Mouse (Mus musculus) limb, embryonic 10.5 days (tissue): ENCODE results near the gene Rnf103. TPM values are rescaled to one million over a fixed set of nuclear protein-coding genes. Genes with fewer than 3 reads are reported as not detected.
A peak's percentile ranks its signal among the peaks of the same experiment; 100 is the strongest.
"Not testable (repeated sequence)": the region's sequence is repeated elsewhere in the genome, so short reads cannot be mapped to it uniquely, and the experiment has no call there.

Source experiments
- DNase-seq: peaks from one replicate; pipeline ENCODE4 v3.0.0-alpha.2; 2017; ENCODE audit warnings: low spot score
- H3K27ac ChIP-seq: fragments of 300-500 bp; sonication (generic); 2 replicates; pipeline ENCODE4 v1.5.1; 2016; ENCODE audit warnings: mild to moderate bottlenecking
- H3K27me3 ChIP-seq: fragments of 300-500 bp; sonication (generic); 2 replicates; pipeline ENCODE4 v1.6.1; 2016; ENCODE audit warnings: low read depth, mild to moderate bottlenecking; ENCODE audit not compliant: poor library complexity, severe bottlenecking
- H3K36me3 ChIP-seq: fragments of 300-500 bp; sonication (generic); 2 replicates; pipeline ENCODE4 v1.6.1; 2016; ENCODE audit warnings: mild to moderate bottlenecking, moderate library complexity
- H3K4me1 ChIP-seq: fragments of 300-500 bp; sonication (generic); 2 replicates; pipeline ENCODE4 v1.6.1; 2016
- H3K4me3 ChIP-seq: fragments of 300-500 bp; sonication (generic); 2 replicates; pipeline ENCODE4 v1.5.1; 2016; ENCODE audit warnings: mild to moderate bottlenecking, moderate library complexity
- H3K9me3 ChIP-seq: fragments of 300-500 bp; sonication (generic); replicated peaks from 2 replicates; pipeline ENCODE4 v1.6.1; 2016; ENCODE audit warnings: mild to moderate bottlenecking
- WGBS: fragments of 180-500 bp; shearing (Covaris S2); methylation state at CpG from one replicate; pipeline ENCODE4 v1.1.7; 2016; 5-methylcytosine and 5-hydroxymethylcytosine counted together
- polyA plus RNA-seq: library from polyadenylated mRNA; unstranded; fragments of >200 nt; fragmentation: Nextera tagmentation; extraction: Ambion mirVana; gene quantifications from 2 replicates; pipeline ENCODE4 v1.2.1, GENCODE M21; 2016

The Rnf103 gene
- polyA plus RNA-seq, result 8.8 and 10.9 TPM in 2 replicates

DNA sequence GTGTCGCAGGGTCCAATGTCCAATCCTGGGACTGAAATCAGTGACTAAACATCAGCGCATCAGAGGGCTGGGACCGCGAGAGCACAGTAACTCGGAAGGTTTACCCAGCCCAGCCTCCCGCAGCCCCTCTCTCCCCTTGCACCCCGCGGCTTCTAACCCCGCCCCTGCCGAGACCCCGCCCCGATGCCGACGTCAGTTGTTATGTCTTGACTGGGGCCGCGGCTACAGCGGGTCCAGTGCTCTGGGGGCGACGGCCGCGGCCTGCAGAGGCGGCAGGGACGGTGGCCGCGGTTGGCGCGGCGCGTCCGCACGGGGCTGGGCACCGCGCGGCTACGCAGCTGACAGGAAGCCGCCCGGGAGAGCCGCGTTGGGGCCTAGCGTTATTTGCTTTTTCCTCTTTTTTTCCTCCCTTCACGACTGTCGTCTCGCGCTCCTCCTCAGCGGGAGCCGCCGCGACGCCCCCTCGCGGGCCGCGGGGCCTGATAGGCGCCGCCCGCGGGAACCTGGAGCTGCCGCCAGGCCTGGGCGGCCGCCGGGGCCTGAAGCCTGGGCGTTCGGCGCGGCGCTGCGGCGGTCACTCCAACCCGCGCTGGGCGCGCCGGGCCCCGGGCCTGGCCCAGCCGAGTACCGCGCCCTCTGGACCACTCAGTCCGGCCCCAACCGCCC, at the start of gene Rnf103:
TSS of gene Rnf103 (plus strand) at position 220 of the 666 bp plus-strand sequence.
- peak; percentile 98 for DNase-seq
- H3K4me3 ChIP-seq, result peak within 1 kb of the TSS; percentile 92
- no peaks in the 10 kb centered on the region for H3K9me3 ChIP-seq
- H3K4me1 ChIP-seq, result peaks cover 22% of the 10 kb centered on the region
- peak within 1 kb of the TSS; percentile 99 for H3K27ac ChIP-seq
- WGBS, result under 1% methylated on average over 78 of the region's 79 CpGs
- no peaks in the 10 kb centered on the region for H3K27me3 ChIP-seq
- H3K36me3 ChIP-seq, result peaks cover 9% of the 10 kb centered on the region; the same call in 1 of the 2 replicates

DNA sequence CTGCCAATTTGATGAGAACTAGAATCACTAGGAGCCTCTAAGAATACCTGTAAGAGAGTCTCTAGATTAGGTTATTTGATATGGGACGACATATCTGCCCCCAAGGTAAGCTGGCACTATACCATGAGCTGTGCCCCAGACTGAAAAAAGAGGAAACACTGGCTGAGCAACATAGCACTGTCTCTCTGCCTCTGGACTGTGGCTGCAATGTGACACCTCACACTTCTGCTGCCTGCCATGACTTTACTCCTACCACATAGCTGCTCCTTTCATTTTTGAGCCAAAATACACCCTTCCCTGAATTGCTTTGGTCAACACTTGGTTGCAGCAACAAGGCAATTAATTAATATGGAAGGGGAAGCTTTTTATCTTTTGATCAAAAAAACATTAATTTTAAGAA, 48.9 kb upstream of the Rnf103 start:
- no peak overlapping the region for H3K27ac ChIP-seq
- WGBS, result 64% methylated on average over 1 of the region's 1 CpGs
- H3K36me3 ChIP-seq, result no peaks in the 10 kb centered on the region
- no peaks in the 10 kb centered on the region for H3K27me3 ChIP-seq
- peaks cover 12% of the 10 kb centered on the region for H3K4me1 ChIP-seq
- no peak overlapping the region for H3K4me3 ChIP-seq
- DNase-seq, result no peak
- no peaks in the 10 kb centered on the region for H3K9me3 ChIP-seq

- Histone ChIP-seq H3K4me1 (peaks cover 12% of the 10 kb centered on the region), H3K4me3 (no peak overlapping the region), H3K27me3 (no peaks in the 10 kb centered on the region), H3K9me3 (no peaks in the 10 kb centered on the region), H3K27ac (no peak overlapping the region), H3K36me3 (no peaks in the 10 kb centered on the region)
- 83% methylated on average over 6 of the region's 6 CpGs for WGBS
- no peak for DNase-seq
Measured at GRCm38 (mm10) chr6:71445560-71445959, 48.1 kb upstream of the Rnf103 start.

- Histone ChIP-seq H3K36me3 (no peaks in the 10 kb centered on the region), H3K27me3 (no peaks in the 10 kb centered on the region), H3K4me3 (no peak overlapping the region), H3K27ac (no peak overlapping the region), H3K4me1 (no peaks in the 10 kb centered on the region), H3K9me3 (no peaks in the 10 kb centered on the region)
- WGBS, result 92% methylated on average over 2 of the region's 2 CpGs
- DNase-seq, result no peak
Measured at GRCm38 (mm10) chr6:71452792-71453191, 40.9 kb upstream of the Rnf103 start.

DNA sequence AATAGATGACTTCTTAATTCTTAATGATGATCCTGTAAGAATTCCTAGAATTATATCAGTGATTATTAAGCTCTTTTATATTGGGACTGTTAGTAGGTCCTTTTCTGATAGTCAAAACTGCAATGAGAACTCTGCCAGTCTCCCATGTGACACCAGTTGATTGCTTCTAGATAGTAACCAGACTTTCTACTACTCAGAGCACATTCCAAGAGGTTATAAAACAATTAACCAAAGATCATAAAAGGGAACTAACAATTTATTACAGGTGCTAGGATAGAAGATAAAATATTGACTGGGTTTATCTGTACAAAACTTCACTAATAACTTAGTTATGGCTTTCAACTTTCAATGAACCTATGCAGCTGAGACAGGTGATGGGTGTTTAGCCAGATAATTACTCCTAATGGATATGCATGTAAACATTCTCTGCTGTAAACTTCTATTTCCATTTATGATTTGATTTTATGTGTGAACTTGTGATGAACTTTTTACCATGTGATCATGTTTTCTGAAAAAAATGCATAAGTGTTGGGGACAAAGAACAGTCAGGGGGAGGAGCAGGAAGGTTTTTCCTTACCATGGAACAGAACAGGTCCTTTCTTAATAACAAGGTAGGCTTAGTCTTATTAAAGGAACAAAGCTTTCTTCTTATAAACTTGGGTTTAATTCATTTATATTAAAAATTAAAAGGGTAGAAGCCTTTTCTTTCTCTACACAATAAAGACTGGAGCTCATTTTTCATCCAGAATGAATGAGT, 39.5 kb upstream of the Rnf103 start:
- not testable (repeated sequence) for H3K9me3 ChIP-seq, H3K4me3 ChIP-seq, H3K27ac ChIP-seq, H3K27me3 ChIP-seq, DNase-seq, H3K36me3 ChIP-seq, H3K4me1 ChIP-seq

- H3K4me1 ChIP-seq, result no peaks in the 10 kb centered on the region
- no peaks in the 10 kb centered on the region for H3K9me3 ChIP-seq
- H3K27ac ChIP-seq, result no peak overlapping the region
- H3K27me3 ChIP-seq, result no peaks in the 10 kb centered on the region
- 80% methylated on average over 8 of the region's 8 CpGs for WGBS
- no peaks in the 10 kb centered on the region for H3K36me3 ChIP-seq
- no peak overlapping the region for H3K4me3 ChIP-seq
- no peak for DNase-seq
Measured at GRCm38 (mm10) chr6:71457956-71458608, 35.6 kb upstream of the Rnf103 start.

GRCm38 (mm10) chr6:71465146-71465545, 28.5 kb upstream of the Rnf103 start:
- no peak for DNase-seq
- Histone ChIP-seq H3K27ac (no peak overlapping the region), H3K4me1 (no peaks in the 10 kb centered on the region), H3K4me3 (no peak overlapping the region), H3K9me3 (no peaks in the 10 kb centered on the region), H3K27me3 (no peaks in the 10 kb centered on the region), H3K36me3 (no peaks in the 10 kb centered on the region)
- 90% methylated on average over 3 of the region's 3 CpGs for WGBS

DNA sequence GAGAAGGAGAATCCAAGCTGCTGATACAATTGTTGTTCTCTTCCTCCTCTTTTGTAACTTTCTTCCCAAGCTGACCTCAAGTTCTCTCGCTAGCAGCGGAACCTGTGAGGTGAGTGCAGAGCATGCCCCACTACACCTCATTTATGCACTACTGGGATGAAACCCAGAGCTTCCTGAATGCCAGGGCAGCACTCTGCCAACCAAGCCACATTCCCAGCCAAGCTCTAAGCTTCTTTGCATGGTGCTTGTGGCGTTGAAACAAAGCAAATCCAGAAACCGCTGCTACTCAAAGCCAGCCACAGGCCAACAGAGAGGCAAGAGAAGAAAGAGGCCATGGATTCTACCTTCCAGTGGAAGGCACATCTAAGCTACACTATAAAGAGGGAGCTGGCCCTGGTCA, 25.9 kb upstream of the Rnf103 start:
- Histone ChIP-seq H3K27ac (no peak overlapping the region), H3K4me1 (no peaks in the 10 kb centered on the region), H3K27me3 (no peaks in the 10 kb centered on the region), H3K4me3 (no peak overlapping the region), H3K9me3 (no peaks in the 10 kb centered on the region), H3K36me3 (no peaks in the 10 kb centered on the region)
- no peak for DNase-seq
- 87% methylated on average over 4 of the region's 4 CpGs for WGBS

DNA sequence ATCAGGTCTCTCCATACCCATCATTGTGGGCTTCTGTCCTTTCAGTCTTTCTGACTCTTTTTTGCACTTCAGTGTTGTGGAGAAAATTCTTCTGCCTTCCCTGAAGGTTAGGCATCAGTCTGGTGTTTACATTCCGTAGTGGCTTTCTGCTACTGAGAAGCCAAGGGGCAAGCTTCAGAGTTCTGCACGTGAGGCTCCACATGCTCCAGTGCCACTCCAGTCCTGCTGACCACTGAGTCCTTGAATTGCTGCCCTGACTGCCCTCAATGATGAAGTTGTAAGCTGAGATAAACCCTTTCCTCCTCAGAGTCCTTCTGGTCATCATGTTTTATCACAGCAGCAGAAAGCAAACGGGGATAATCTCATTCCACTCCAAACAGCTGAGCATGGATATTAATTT, 24.4 kb upstream of the Rnf103 start:
- no peak for DNase-seq
- no peaks in the 10 kb centered on the region for H3K4me1 ChIP-seq
- no peaks in the 10 kb centered on the region for H3K27me3 ChIP-seq
- no peak overlapping the region for H3K4me3 ChIP-seq
- H3K36me3 ChIP-seq, result no peaks in the 10 kb centered on the region
- H3K9me3 ChIP-seq, result no peaks in the 10 kb centered on the region
- H3K27ac ChIP-seq, result no peak overlapping the region
- 62% methylated on average over 3 of the region's 3 CpGs for WGBS

DNA sequence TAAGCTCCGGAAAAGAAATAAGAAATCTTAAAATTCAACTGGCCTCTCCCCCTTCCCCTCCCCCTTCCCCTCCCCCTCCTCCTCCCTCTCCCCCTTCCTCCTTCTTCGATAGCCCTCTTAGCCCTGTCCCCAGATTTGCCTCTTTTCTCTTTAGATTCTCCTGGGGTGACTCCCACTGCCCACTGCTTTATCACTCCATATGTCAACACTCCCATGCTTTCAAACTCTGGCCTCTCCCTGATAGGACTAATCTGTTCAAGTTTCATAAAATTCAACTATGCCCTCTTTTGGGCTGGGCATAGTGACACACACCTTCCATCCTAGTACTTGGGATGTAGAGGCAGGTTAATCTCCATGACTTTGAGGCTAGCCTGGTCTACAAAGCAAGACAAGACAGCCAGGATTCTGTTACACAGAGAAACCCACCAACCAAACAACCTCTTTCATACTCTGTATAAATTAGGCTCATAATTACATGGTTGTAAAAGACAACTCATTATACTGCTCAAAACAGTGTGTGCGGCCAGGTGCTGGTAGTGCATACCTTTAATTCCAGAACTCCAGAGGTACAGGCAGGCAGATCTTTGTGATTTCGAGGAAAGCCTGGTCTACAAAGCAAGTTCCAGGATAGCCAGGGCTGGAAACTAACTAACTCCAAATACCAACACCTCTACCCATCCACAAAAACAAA, 21.7 kb upstream of the Rnf103 start:
- H3K4me1 ChIP-seq, result no peaks in the 10 kb centered on the region
- no peak overlapping the region for H3K4me3 ChIP-seq
- no peak for DNase-seq
- no peaks in the 10 kb centered on the region for H3K27me3 ChIP-seq
- H3K9me3 ChIP-seq, result no peaks in the 10 kb centered on the region
- H3K27ac ChIP-seq, result no peak overlapping the region
- no peaks in the 10 kb centered on the region for H3K36me3 ChIP-seq
- 88% methylated on average over 4 of the region's 4 CpGs for WGBS

GRCm38 (mm10) chr6:71472786-71473185, 20.9 kb upstream of the Rnf103 start:
- DNase-seq, result no peak
- Histone ChIP-seq H3K4me1 (no peaks in the 10 kb centered on the region), H3K27me3 (no peaks in the 10 kb centered on the region), H3K4me3 (no peak overlapping the region), H3K36me3 (no peaks in the 10 kb centered on the region), H3K9me3 (no peaks in the 10 kb centered on the region), H3K27ac (no peak overlapping the region)
- 92% methylated on average over 1 of the region's 1 CpGs for WGBS

DNA sequence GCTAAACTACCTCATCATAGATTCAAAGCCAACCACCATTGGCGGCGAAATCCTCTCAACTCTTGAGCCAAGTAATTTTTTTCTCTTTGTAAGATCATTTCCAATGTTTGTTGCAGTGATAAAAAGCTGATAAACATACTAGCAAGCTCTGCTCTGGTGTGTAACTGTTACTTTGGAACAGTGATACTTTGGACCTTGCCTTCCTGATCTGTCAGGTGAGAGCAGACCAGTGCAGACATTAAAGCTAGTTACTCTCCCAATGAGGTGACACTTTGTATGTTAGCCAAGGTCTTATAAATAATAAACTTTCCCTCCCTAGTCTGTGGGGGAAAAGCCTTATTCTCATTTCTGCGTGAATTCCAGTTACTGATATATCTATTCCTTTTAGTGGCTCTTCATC, 18.1 kb upstream of the Rnf103 start:
- Histone ChIP-seq H3K27ac (no peak overlapping the region), H3K27me3 (no peaks in the 10 kb centered on the region), H3K36me3 (no peaks in the 10 kb centered on the region), H3K4me3 (no peak overlapping the region), H3K9me3 (no peaks in the 10 kb centered on the region), H3K4me1 (no peaks in the 10 kb centered on the region)
- WGBS, result 87% methylated on average over 3 of the region's 3 CpGs
- DNase-seq, result no peak

- Histone ChIP-seq H3K27me3 (no peaks in the 10 kb centered on the region), H3K4me3 (no peak overlapping the region), H3K27ac (no peak overlapping the region), H3K36me3 (no peaks in the 10 kb centered on the region), H3K9me3 (no peaks in the 10 kb centered on the region), H3K4me1 (no peaks in the 10 kb centered on the region)
- WGBS, result 83% methylated on average over 5 of the region's 5 CpGs
- no peak for DNase-seq
Measured at GRCm38 (mm10) chr6:71476783-71477182, 16.9 kb upstream of the Rnf103 start.
